Mouse (Mus musculus) neural tube, embryonic 11.5 days (tissue): ENCODE measurements around the gene Clca4a. TPM values are rescaled to one million over a fixed set of nuclear protein-coding genes. Genes with fewer than 3 reads are reported as not detected.

Source experiments
- ATAC-seq: fragments of 200-750 bp; cut with Nextera tagmentation; 2 replicates; pipeline ENCODE4 v1.8.0; 2017; ENCODE audit warnings: moderate number of reproducible peaks, mild to moderate bottlenecking, moderate TSS enrichment, moderate library complexity; ENCODE audit not compliant: insufficient read depth, low FRiP score, low TSS enrichment
- DNase-seq: peaks from one replicate; pipeline ENCODE4 v3.0.0-alpha.2; 2015; ENCODE audit warnings: low spot score
- H3K27ac ChIP-seq: fragments of 300-500 bp; sonication (generic); 2 replicates; pipeline ENCODE4 v1.5.1; 2014; ENCODE audit warnings: low read depth, mild to moderate bottlenecking, low read length
- H3K27me3 ChIP-seq: fragments of 300-500 bp; sonication (generic); 2 replicates; pipeline ENCODE4 v1.6.1; 2014; ENCODE audit warnings: mild to moderate bottlenecking, low read length, mixed read lengths; ENCODE audit not compliant: control insufficient read depth, insufficient read depth
- H3K36me3 ChIP-seq: fragments of 300-500 bp; sonication (generic); 2 replicates; pipeline ENCODE4 v1.6.1; 2014; ENCODE audit warnings: mild to moderate bottlenecking, low read length, moderate library complexity, mixed read lengths; ENCODE audit not compliant: control insufficient read depth, insufficient read depth
- H3K4me1 ChIP-seq: fragments of 300-500 bp; sonication (generic); 2 replicates; pipeline ENCODE4 v1.6.1; 2014; ENCODE audit warnings: low read length, mixed read lengths; ENCODE audit not compliant: control insufficient read depth, insufficient read depth
- H3K4me2 ChIP-seq: fragments of 300-500 bp; sonication (generic); 2 replicates; pipeline ENCODE4 v1.6.1; 2014; ENCODE audit warnings: low read depth, mild to moderate bottlenecking, moderate library complexity
- H3K4me3 ChIP-seq: fragments of 300-500 bp; sonication (generic); 2 replicates; pipeline ENCODE4 v1.5.1; 2014; ENCODE audit warnings: low read depth, low read length
- H3K9ac ChIP-seq: fragments of 300-500 bp; sonication (generic); 2 replicates; pipeline ENCODE4 v1.6.1; 2014; ENCODE audit warnings: mild to moderate bottlenecking, low read length
- H3K9me3 ChIP-seq: fragments of 300-500 bp; sonication (generic); 2 replicates; pipeline ENCODE4 v1.6.1; 2016; ENCODE audit warnings: low read length; ENCODE audit not compliant: control insufficient read depth
- WGBS: fragments of 180-500 bp; shearing (Covaris S2); extraction: QIAGEN DNeasy Blood & Tissue Kit; methylation state at CpG from one replicate; pipeline ENCODE4 v1.1.7; 2014; 5-methylcytosine and 5-hydroxymethylcytosine counted together
- polyA plus RNA-seq: library from polyadenylated mRNA; unstranded; fragments of >200 nt; fragmentation: Nextera tagmentation; extraction: Ambion mirVana; gene quantifications from 2 replicates; pipeline ENCODE4 v1.2.1, GENCODE M21; 2014

Gene Clca4a
- polyA plus RNA-seq, 1 experiment from 2014 or later, result not detected

GRCm38 (mm10) chr3:144914014-144914413 is 60.8 kb downstream of the Clca4a start:
- Histone ChIP-seq H3K9ac (no peak overlapping the region), H3K27ac (no peak overlapping the region), H3K4me1 (no peaks in the 10 kb centered on the region), H3K4me3 (no peak overlapping the region), H3K4me2 (no peak overlapping the region), H3K36me3 (no peaks in the 10 kb centered on the region), H3K9me3 (no peaks in the 10 kb centered on the region), H3K27me3 (no peaks in the 10 kb centered on the region)
- 92% methylated on average over 2 of the region's 2 CpGs for WGBS
- DNase-seq (no peak), ATAC-seq (no peak)

Other genes with a start within 250 kb of the Clca4a start
- gene Clca3a1, start 214.1 kb downstream of the Clca4a start, polyA plus RNA-seq, result 0.05 and 0.08 TPM in 2 replicates
- gene Clca3a2, start 155.6 kb downstream of the Clca4a start, polyA plus RNA-seq, result not detected in 2 replicates
- not detected in 2 replicates for gene Clca3b, start 125.7 kb downstream of the Clca4a start, polyA plus RNA-seq
- not detected in 2 replicates for gene Clca4b, start 42.5 kb downstream of the Clca4a start, polyA plus RNA-seq
- not detected in 2 replicates for gene Clca1, start 57.7 kb upstream of the Clca4a start, polyA plus RNA-seq
- gene Clca2, start 124.4 kb upstream of the Clca4a start, polyA plus RNA-seq, result 0.18 and 0.24 TPM in 2 replicates
- 22.1 and 23.7 TPM in 2 replicates for gene Odf2l, start 143.5 kb upstream of the Clca4a start, polyA plus RNA-seq